Mouse (Mus musculus) CH12.LX (cell line): ENCODE results near the gene Gm45713.

Source experiments
- CTCF ChIP-seq, 2 experiments: IDR thresholded peaks in 1 of 2; conservative IDR thresholded peaks in 1 of 2; 2 replicates each; pipeline ENCODE4 v1.5.1; 2011 to 2012; ENCODE audit warnings: low read depth in 2 of 2, low read length in 2 of 2, improper control_type of control experiment in 1 of 2, inconsistent platforms in 1 of 2, mild to moderate bottlenecking in 1 of 2, moderate library complexity in 1 of 2
- HCFC1 ChIP-seq: IDR thresholded peaks from 2 replicates; pipeline ENCODE4 v1.6.1; 2012; ENCODE audit warnings: low read depth, mild to moderate bottlenecking, inconsistent platforms, low read length, improper control_type of control experiment
- MAFK ChIP-seq: IDR thresholded peaks from 2 replicates; pipeline ENCODE4 v1.6.1; 2011; ENCODE audit warnings: low read length, improper control_type of control experiment; ENCODE audit not compliant: insufficient replicate concordance
- UBTF ChIP-seq: IDR thresholded peaks from 2 replicates; pipeline ENCODE4 v1.6.1; 2012; ENCODE audit warnings: low read depth, mild to moderate bottlenecking, inconsistent platforms, low read length, improper control_type of control experiment, moderate library complexity

DNA sequence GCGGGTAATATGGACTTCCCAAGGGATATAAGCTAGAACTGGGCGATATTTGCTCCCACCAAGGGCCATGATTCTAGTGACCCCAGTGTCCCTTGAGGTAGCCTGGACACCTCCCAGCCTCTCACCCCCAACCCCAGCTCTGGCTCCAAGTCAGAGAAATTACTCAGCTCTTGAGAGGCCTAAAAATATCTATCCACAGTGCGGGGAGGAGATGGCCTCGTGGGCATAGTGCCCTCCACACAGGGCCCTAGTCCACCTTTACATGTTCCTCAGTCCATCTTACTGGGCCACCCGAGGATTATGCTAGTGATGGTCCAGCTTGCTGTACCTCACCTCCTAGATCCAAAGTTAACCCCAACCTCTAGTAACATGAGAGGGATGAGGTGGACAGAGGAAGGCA is 28.8 kb upstream of the Gm45713 start:
- TF ChIP-seq CTCF (conservative IDR thresholded peaks at IDR 0.05 in 1 of 2, IDR thresholded peaks at IDR 0.05 in 1 of 2; ENCODE audit: low read depth in 2 of 2, low read length in 2 of 2) (no peak), MAFK (no peak), UBTF (no peak), HCFC1 (no peak)
